Mouse (Mus musculus): ENCODE measurements around the gene Plod2. TPM values are rescaled to one million over a fixed set of nuclear protein-coding genes. Genes with fewer than 3 reads are reported as not detected.
A peak's percentile ranks its signal among the peaks of the same experiment; 100 is the strongest.

Plod2 gene
- 9.7 and 10.3 TPM in 2 replicates for polyA plus RNA-seq (2012; rRNA removed)

DNA sequence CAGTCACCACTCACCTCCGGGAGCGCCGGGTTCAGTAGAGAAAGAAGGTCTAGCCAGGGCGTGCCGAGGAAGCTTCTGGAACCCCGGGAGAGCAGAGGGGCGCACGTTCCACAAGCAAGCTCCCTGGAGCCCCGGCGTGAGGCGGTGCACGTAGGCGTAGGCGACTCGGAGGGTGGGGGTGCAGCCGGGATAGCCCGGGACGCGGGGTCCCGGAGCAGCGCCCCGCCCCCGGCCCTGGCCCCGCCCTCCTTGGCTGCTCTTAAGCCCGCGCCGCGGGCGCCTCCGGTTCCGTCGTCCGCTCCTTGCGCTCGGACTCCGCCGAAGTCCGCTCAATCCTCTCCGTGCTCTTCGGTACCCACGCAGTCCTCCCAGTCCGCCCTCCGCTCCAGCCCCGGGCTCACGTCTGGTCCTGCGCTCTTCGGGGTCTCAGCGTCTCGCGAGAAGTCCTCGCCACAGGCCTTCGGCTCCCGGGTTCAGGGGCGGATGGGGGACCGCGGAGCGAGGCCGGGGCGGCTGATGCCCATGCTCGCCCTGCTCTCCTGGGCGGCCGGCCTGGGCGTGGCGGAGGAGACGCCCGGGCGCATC lies at the start of gene Plod2:
Gene Plod2 (plus strand): TSS at position 247 of the 585 bp plus-strand sequence.
- H3K27ac ChIP-seq (ENCODE audit: insufficient read depth, low read length): no peak within 1 kb of the TSS
- peaks cover 3% of the 10 kb centered on the region for H3K4me1 ChIP-seq (ENCODE audit: control insufficient read depth, insufficient read depth, low read length)
- TF ChIP-seq CTCF (IDR thresholded peaks at IDR 0.05; ENCODE audit: borderline replicate concordance, insufficient read depth, low read depth, low read length) (no peak), POLR2A (IDR thresholded peaks at IDR 0.05; ENCODE audit: borderline replicate concordance, insufficient read depth, low read length) (no peak)
- peak within 1 kb of the TSS; percentile 70 for H3K4me3 ChIP-seq (replicated peaks; ENCODE audit: insufficient read depth, low read depth, low read length)
- H3K27me3 ChIP-seq (ENCODE audit: control insufficient read depth, insufficient read depth, low read length): no peaks in the 10 kb centered on the region
- DNase-seq: peak; percentile 41 to 61
- under 1% methylated on average over 67 of the region's 67 CpGs for WGBS

DNA sequence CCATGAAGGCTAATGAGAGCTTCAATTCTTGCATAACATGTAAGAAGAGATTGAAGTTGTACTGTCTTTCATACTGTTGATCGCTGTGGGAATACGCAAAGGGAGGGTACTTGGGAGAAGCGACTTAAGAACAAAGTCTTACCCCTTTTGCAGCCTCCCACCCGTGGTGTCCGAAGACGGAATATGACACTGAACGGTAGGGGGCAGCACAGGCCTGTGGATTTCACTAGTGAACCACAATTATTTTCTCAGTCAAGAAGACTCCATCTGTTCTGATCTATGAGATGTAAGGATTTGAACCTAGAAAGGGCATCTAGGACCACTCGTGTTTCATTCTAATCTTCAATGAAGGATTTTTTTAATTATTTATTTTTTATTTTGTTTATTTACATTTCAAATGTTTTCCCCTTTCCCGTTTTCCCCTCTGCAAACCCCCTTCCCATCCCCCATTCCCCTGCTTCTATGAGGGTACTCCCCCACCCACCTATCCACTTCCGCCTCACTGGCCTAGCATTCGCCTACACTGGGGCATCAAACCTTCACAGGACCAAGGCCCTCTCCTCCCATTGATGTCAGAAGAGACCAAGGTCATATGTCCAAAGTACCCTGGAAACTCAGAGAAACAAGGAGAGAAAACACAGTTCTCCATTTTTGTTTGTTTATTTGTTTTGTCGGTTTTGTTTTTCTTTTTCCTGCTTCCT lies 42.2 kb upstream of the Plod2 start:
- Histone ChIP-seq H3K4me1 (ENCODE audit: control insufficient read depth, insufficient read depth, low read length) (no peaks in the 10 kb centered on the region), H3K27me3 (ENCODE audit: control insufficient read depth, insufficient read depth, low read length) (no peaks in the 10 kb centered on the region), H3K27ac (ENCODE audit: insufficient read depth, low read length) (no peak overlapping the region), H3K4me3 (replicated peaks; ENCODE audit: insufficient read depth, low read depth, low read length) (no peak overlapping the region)
- TF ChIP-seq CTCF (IDR thresholded peaks at IDR 0.05; ENCODE audit: borderline replicate concordance, insufficient read depth, low read depth, low read length) (peak; percentile 86), POLR2A (IDR thresholded peaks at IDR 0.05; ENCODE audit: borderline replicate concordance, insufficient read depth, low read length) (no peak)
- DNase-seq: peak; percentile 60 to 78
- WGBS: 32% methylated on average over 12 of the region's 12 CpGs

DNA sequence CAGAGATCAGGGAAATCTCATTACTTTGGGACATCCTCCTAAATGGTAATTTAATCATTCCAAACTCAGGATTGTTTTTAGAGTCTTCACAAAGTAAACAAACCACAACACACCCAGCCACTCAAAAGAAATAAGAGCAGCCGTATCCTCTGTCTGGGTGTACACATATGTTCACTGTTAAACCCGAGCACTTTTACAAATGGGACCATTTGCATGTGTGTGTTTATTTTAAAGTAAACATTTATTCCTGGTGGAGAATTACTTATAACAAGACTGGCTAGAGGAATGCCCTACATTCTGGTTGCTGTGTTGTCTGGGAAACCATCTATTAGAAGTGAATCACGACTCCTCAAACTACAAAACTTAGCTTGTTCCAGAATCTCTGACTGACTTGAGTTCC lies 37.8 kb upstream of the Plod2 start:
- TF ChIP-seq POLR2A (IDR thresholded peaks at IDR 0.05; ENCODE audit: borderline replicate concordance, insufficient read depth, low read length) (no peak), CTCF (IDR thresholded peaks at IDR 0.05; ENCODE audit: borderline replicate concordance, insufficient read depth, low read depth, low read length) (no peak)
- no peak overlapping the region for H3K4me3 ChIP-seq (replicated peaks; ENCODE audit: insufficient read depth, low read depth, low read length)
- no peak overlapping the region for H3K27ac ChIP-seq (ENCODE audit: insufficient read depth, low read length)
- no peaks in the 10 kb centered on the region for H3K27me3 ChIP-seq (ENCODE audit: control insufficient read depth, insufficient read depth, low read length)
- H3K4me1 ChIP-seq (ENCODE audit: control insufficient read depth, insufficient read depth, low read length): no peaks in the 10 kb centered on the region
- 81% methylated on average over 3 of the region's 3 CpGs for WGBS
- no peak for DNase-seq

DNA sequence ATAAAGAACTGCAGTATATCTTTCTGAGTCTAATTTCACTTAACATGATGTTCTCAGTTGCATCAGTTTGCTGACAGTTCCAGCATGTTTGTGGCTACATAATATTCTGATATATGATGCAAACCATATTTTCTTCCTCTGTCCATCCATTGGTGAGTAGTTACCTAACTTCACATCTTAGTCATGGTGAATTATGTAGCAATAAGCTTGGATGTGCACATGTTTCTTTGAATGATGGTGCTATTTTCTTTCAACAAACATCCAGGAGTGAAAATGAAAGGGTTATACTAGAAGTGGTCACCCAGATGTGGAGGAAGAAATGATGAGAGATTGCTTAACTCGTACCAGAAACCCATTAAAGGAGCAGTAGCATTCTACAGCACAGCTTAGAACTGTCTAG lies 37.1 kb upstream of the Plod2 start:
- TF ChIP-seq CTCF (IDR thresholded peaks at IDR 0.05; ENCODE audit: borderline replicate concordance, insufficient read depth, low read depth, low read length): no peak
- TF ChIP-seq POLR2A (IDR thresholded peaks at IDR 0.05; ENCODE audit: borderline replicate concordance, insufficient read depth, low read length): no peak
- Histone ChIP-seq H3K27ac (ENCODE audit: insufficient read depth, low read length) (no peak overlapping the region), H3K27me3 (ENCODE audit: control insufficient read depth, insufficient read depth, low read length) (no peaks in the 10 kb centered on the region), H3K4me1 (ENCODE audit: control insufficient read depth, insufficient read depth, low read length) (no peaks in the 10 kb centered on the region), H3K4me3 (replicated peaks; ENCODE audit: insufficient read depth, low read depth, low read length) (no peak overlapping the region)
- no peak for DNase-seq
- WGBS: 54% methylated on average over 1 of the region's 1 CpGs

DNA sequence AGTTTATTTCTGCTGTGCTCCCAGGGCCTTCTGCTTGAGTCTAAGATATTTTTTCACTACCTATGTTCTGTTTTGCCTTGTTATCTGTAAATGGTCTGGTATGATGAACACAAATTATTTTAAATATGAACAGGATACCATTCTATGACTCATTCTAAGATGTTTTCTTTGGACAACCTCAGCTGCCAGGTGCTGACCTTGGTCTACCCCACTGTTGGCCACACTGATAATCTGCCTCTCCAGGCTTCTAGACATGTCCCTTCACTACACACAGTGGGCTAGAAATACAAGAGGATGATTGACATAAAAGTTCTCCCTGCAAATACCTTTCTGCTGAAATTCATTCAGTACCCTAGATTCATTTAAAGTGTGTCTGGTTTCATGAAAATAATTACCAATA lies 30.3 kb upstream of the Plod2 start:
- no peaks in the 10 kb centered on the region for H3K4me1 ChIP-seq (ENCODE audit: control insufficient read depth, insufficient read depth, low read length)

DNA sequence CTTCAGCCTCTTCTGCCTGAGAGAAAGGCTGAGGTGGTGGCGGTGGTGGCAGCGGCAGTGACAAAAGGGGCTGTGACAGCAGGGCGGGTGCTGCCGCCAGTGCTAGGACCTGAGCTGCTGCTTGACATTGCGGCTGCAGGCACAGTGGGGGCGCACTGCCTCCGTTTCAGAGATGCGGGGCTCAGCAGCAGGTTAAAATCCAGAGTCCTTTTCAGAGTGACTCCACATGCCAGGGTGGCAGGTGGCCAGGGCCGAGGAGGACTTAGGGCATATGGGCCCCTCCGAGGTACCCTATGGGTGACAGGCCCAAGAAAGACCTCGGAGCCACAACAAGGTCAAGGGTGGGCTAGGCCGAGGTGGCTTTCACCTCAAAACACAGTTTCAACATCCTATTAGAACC lies 25.0 kb upstream of the Plod2 start:
- no peak overlapping the region for H3K27ac ChIP-seq (ENCODE audit: insufficient read depth, low read length)
- no peaks in the 10 kb centered on the region for H3K27me3 ChIP-seq (ENCODE audit: control insufficient read depth, insufficient read depth, low read length)
- H3K4me1 ChIP-seq (ENCODE audit: control insufficient read depth, insufficient read depth, low read length): no peaks in the 10 kb centered on the region
- no peak for DNase-seq
- H3K4me3 ChIP-seq (replicated peaks; ENCODE audit: insufficient read depth, low read depth, low read length): no peak overlapping the region
- TF ChIP-seq POLR2A (IDR thresholded peaks at IDR 0.05; ENCODE audit: borderline replicate concordance, insufficient read depth, low read length) (no peak), CTCF (IDR thresholded peaks at IDR 0.05; ENCODE audit: borderline replicate concordance, insufficient read depth, low read depth, low read length) (no peak)
- 93% methylated on average over 12 of the region's 12 CpGs for WGBS

More for the DNA sequence above, 30.3 kb upstream of the Plod2 start:
- Histone ChIP-seq H3K27ac (ENCODE audit: insufficient read depth, low read length) (no peak overlapping the region), H3K4me3 (replicated peaks; ENCODE audit: insufficient read depth, low read depth, low read length) (no peak overlapping the region), H3K27me3 (ENCODE audit: control insufficient read depth, insufficient read depth, low read length) (no peaks in the 10 kb centered on the region)
- no peak for DNase-seq
- TF ChIP-seq POLR2A (IDR thresholded peaks at IDR 0.05; ENCODE audit: borderline replicate concordance, insufficient read depth, low read length) (no peak), CTCF (IDR thresholded peaks at IDR 0.05; ENCODE audit: borderline replicate concordance, insufficient read depth, low read depth, low read length) (no peak)

DNA sequence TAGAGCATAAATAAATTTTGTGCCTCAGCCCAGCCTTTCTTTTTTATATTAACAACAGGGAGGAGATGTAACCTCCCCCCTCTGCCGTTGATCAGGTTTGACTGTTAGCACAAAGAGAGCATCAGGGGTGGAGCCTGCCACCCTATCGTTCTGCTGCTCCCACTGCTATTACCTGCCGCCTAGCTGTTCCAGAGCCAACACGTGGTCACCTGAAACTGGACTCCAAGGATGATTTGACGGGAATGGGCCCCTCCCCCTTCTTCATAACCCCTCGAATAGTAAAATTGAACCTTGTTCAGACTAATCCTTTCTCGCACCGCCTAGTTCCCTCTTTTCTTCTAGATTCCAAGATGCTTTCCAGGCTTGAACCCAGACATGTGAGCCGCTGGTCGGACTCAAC lies 21.3 kb upstream of the Plod2 start:
- Histone ChIP-seq H3K27ac (ENCODE audit: insufficient read depth, low read length) (no peak overlapping the region), H3K27me3 (ENCODE audit: control insufficient read depth, insufficient read depth, low read length) (no peaks in the 10 kb centered on the region; the same call in 1 of the 2 replicates), H3K4me3 (replicated peaks; ENCODE audit: insufficient read depth, low read depth, low read length) (no peak overlapping the region), H3K4me1 (ENCODE audit: control insufficient read depth, insufficient read depth, low read length) (no peaks in the 10 kb centered on the region)
- 91% methylated on average over 10 of the region's 10 CpGs for WGBS
- TF ChIP-seq POLR2A (IDR thresholded peaks at IDR 0.05; ENCODE audit: borderline replicate concordance, insufficient read depth, low read length) (no peak), CTCF (IDR thresholded peaks at IDR 0.05; ENCODE audit: borderline replicate concordance, insufficient read depth, low read depth, low read length) (no peak)
- no peak for DNase-seq

DNA sequence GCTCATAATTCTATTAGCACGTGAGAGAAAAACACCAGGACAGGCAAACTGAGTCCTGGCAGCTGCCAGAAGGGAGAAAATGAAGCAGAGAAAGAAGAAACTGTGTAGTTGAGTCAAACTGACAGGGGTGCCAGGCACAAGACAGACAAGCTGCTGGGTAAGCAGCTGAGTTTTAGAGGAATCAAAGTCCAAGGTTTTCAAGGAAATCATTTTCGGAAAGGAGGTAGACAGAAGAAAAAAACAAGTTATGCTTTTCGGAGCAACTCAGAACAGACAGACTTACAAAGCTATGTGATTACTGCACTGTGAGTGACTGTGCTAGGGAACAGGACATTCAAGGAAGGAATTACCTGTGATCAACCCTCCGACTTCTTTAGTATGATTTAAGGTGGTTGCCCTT lies 17.5 kb upstream of the Plod2 start:
- DNase-seq: no peak
- WGBS: 86% methylated on average over 4 of the region's 4 CpGs

More for the DNA sequence above, 17.5 kb upstream of the Plod2 start:
- H3K27me3 ChIP-seq (ENCODE audit: control insufficient read depth, insufficient read depth, low read length): no peaks in the 10 kb centered on the region; the same call in 1 of the 2 replicates
- no peaks in the 10 kb centered on the region for H3K4me1 ChIP-seq (ENCODE audit: control insufficient read depth, insufficient read depth, low read length)
- H3K27ac ChIP-seq (ENCODE audit: insufficient read depth, low read length): no peak overlapping the region
- TF ChIP-seq CTCF (IDR thresholded peaks at IDR 0.05; ENCODE audit: borderline replicate concordance, insufficient read depth, low read depth, low read length): no peak
- no peak for TF ChIP-seq POLR2A (IDR thresholded peaks at IDR 0.05; ENCODE audit: borderline replicate concordance, insufficient read depth, low read length)
- H3K4me3 ChIP-seq (replicated peaks; ENCODE audit: insufficient read depth, low read depth, low read length): no peak overlapping the region
